Mouse (Mus musculus) limb, embryonic 10.5 days (tissue): ENCODE data around the gene Grm1. TPM values are rescaled to one million over a fixed set of nuclear protein-coding genes. Genes with fewer than 3 reads are reported as not detected.

Experiments used
- DNase-seq: peaks from one replicate; pipeline ENCODE4 v3.0.0-alpha.2; 2017; ENCODE audit warnings: low spot score
- H3K27ac ChIP-seq: fragments of 300-500 bp; sonication (generic); 2 replicates; pipeline ENCODE4 v1.5.1; 2016; ENCODE audit warnings: mild to moderate bottlenecking
- H3K27me3 ChIP-seq: fragments of 300-500 bp; sonication (generic); 2 replicates; pipeline ENCODE4 v1.6.1; 2016; ENCODE audit warnings: low read depth, mild to moderate bottlenecking; ENCODE audit not compliant: poor library complexity, severe bottlenecking
- H3K36me3 ChIP-seq: fragments of 300-500 bp; sonication (generic); 2 replicates; pipeline ENCODE4 v1.6.1; 2016; ENCODE audit warnings: mild to moderate bottlenecking, moderate library complexity
- H3K4me1 ChIP-seq: fragments of 300-500 bp; sonication (generic); 2 replicates; pipeline ENCODE4 v1.6.1; 2016
- H3K4me3 ChIP-seq: fragments of 300-500 bp; sonication (generic); 2 replicates; pipeline ENCODE4 v1.5.1; 2016; ENCODE audit warnings: mild to moderate bottlenecking, moderate library complexity
- H3K9me3 ChIP-seq: fragments of 300-500 bp; sonication (generic); replicated peaks from 2 replicates; pipeline ENCODE4 v1.6.1; 2016; ENCODE audit warnings: mild to moderate bottlenecking
- WGBS: fragments of 180-500 bp; shearing (Covaris S2); methylation state at CpG from one replicate; pipeline ENCODE4 v1.1.7; 2016; 5-methylcytosine and 5-hydroxymethylcytosine counted together
- polyA plus RNA-seq: library from polyadenylated mRNA; unstranded; fragments of >200 nt; fragmentation: Nextera tagmentation; extraction: Ambion mirVana; gene quantifications from 2 replicates; pipeline ENCODE4 v1.2.1, GENCODE M21; 2016

The Grm1 gene
- polyA plus RNA-seq, 1 experiment from 2014 or later = not detected

GRCm38 (mm10) chr10:10944003-10944402 is 138.2 kb downstream of the Grm1 start:
- Histone ChIP-seq H3K4me1 (no peaks in the 10 kb centered on the region), H3K27me3 (no peaks in the 10 kb centered on the region), H3K27ac (no peak overlapping the region), H3K4me3 (no peak overlapping the region), H3K36me3 (no peaks in the 10 kb centered on the region), H3K9me3 (no peaks in the 10 kb centered on the region)
- WGBS = 89% methylated on average over 2 of the region's 2 CpGs
- DNase-seq = no peak

DNA sequence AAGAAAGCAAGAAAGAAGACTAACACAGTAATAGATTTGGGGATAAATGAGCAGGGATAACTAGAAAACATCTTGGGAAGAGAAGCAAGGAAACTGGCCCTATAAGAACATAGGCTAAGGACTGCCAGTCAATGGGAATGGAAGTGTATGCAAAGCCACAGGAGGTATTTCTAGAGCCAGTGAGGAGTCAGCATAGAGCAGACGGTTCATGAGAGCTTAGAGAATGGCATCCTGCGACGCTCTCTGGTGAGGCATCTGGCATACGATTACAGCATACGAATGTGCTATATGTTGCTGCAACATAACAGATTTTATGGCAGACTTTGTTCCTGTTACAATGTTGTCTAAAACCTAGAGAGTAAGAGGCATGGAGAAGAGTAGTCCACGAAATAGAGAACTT is 139.9 kb downstream of the Grm1 start:
- no peak for DNase-seq
- Histone ChIP-seq H3K4me1 (no peaks in the 10 kb centered on the region), H3K36me3 (no peaks in the 10 kb centered on the region), H3K27ac (no peak overlapping the region), H3K27me3 (no peaks in the 10 kb centered on the region), H3K4me3 (no peak overlapping the region), H3K9me3 (no peaks in the 10 kb centered on the region)
- WGBS = 80% methylated on average over 6 of the region's 6 CpGs

DNA sequence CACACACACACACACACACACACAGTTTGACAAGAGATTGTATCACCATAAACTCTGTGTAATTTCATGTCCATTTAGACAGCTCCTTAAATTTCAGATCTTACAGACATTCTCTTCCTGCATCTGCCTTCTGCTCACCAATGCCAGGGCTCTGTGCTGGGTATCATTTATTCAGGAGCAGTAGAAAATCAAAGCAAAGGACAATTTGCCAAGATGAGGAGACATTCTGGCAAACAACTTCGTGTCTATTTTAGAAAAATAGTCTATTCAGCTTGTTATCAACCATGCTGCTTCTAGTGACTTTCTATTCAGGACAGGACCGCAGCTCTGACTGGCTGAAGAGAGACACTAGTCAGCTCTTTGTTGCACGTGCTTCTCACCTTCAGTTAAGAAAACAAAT is 146.3 kb downstream of the Grm1 start:
- Histone ChIP-seq H3K4me1 (no peaks in the 10 kb centered on the region), H3K4me3 (no peak overlapping the region), H3K9me3 (no peaks in the 10 kb centered on the region), H3K27ac (no peak overlapping the region), H3K36me3 (no peaks in the 10 kb centered on the region), H3K27me3 (no peaks in the 10 kb centered on the region)
- WGBS = 74% methylated on average over 3 of the region's 3 CpGs
- no peak for DNase-seq

DNA sequence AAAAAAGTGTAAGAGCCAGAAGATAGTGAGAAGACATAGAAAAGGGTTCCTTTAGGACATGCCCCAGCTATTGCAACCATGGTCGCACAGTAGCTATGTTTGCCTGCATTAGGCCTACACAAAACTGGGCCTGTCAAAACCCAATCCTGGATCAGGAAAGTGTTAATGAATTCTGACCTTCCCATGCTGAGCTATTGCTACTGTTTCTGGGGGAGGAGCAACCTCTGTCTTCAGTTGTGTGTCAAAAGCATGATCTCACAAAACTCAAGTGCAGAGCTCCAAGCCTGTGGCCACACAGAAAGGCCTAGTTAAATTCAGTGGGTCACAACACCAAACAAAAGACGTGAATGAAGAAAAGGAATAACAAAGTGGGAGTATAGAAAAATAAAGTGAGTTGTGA is 152.5 kb downstream of the Grm1 start:
- Histone ChIP-seq H3K27me3 (no peaks in the 10 kb centered on the region), H3K4me1 (no peaks in the 10 kb centered on the region), H3K9me3 (no peaks in the 10 kb centered on the region), H3K4me3 (no peak overlapping the region), H3K36me3 (no peaks in the 10 kb centered on the region), H3K27ac (no peak overlapping the region)
- 88% methylated on average over 2 of the region's 2 CpGs for WGBS
- no peak for DNase-seq

DNA sequence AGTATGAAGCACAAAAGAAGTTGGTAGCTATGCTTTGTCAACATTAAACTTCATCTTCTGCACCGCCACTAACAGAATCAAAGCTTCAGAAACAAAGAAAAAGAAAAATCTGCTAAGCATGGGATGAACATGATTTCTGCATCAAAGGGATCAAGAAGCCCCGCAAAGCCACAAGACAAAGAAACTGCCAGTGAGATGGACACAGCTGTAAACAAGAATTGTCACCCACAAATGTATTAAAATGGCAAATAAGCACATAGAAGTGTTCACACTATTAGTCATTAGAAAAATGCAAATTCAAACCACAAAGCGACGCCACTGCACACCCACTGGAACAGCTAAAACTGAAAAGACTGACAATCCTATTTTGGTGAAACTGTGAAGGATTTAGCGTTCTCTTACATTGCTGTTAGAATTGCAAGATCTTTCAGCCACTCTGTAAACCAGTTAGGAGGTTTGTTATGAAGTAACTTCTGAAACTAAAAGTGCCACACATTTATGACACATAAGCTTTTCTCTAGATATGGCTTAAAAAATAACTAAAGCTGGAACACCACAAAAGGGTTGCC is 153.3 kb downstream of the Grm1 start:
- WGBS = 85% methylated on average over 5 of the region's 5 CpGs
- no peaks in the 10 kb centered on the region for H3K27me3 ChIP-seq
- H3K4me1 ChIP-seq = no peaks in the 10 kb centered on the region
- H3K9me3 ChIP-seq = no peaks in the 10 kb centered on the region
- H3K4me3 ChIP-seq = no peak overlapping the region
- H3K27ac ChIP-seq = no peak overlapping the region
- no peaks in the 10 kb centered on the region for H3K36me3 ChIP-seq
- DNase-seq = no peak

DNA sequence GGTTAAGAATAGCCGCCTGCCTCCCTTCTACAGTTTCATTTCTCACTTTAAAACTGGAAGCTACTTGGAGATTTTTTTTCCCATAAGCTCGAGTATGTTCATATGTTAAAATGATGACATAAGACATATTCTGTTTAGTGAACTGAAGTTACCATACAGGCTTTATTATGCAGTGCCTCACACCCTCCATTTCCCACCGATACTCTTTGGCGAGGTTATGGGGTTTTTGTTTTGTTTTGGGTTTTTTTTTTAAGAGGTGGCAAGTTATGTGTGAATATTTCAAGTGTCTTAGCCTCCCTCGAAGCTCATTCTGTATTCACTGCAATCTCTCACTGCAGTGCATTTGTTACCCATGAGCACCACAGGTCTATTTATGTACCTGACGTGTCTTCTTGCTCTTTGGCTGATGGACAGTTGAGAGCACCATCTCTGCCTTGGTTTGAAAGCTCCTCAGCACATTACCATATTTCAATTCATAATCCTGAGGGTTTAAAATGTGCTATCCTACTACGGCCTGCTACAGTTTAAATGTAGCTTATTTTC is 164.2 kb downstream of the Grm1 start:
- no peaks in the 10 kb centered on the region for H3K36me3 ChIP-seq
- no peaks in the 10 kb centered on the region for H3K4me1 ChIP-seq
- DNase-seq = no peak
- H3K27me3 ChIP-seq = no peaks in the 10 kb centered on the region
- no peak overlapping the region for H3K27ac ChIP-seq
- H3K9me3 ChIP-seq = no peaks in the 10 kb centered on the region
- no peak overlapping the region for H3K4me3 ChIP-seq
- WGBS = 85% methylated on average over 7 of the region's 7 CpGs

DNA sequence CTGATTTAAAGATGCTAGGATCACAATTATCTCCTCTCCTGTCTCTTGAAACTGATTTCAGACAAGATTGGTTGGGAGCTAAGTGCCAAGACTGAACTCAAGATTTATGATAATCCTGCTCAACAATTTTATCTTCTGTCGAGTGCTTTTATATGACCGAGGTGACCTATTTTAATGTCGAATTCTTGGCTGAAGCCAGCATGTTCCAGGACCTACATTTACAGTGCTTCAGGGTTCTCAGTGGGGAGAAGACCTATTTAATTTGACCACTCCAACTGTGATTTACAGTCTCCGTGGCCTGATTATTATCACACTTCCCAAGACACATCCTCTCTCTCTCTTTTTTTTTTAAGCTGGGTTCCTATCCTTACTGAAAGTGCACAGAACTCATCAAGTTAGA is 168.5 kb downstream of the Grm1 start:
- WGBS = 86% methylated on average over 4 of the region's 4 CpGs
- no peak for DNase-seq

DNA sequence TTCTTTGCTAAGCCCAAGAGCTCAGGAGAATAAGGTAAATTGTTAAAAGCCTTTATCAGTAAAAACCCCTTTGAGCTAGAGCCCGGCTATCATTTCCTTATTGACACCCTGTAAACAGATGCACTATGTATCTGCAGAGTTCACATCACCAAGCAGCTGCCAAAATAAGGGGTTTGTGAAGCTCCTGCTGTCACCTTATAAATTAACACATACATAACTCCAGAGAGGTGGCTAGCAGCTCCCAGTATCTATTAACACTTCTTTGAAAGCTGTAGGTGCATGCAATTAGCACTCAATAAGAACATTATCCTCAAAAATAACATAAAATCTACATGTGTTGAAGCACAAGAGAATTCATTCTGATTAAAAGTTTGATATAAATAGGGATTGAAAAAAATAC is 191.9 kb downstream of the Grm1 start:
- H3K27me3 ChIP-seq = no peaks in the 10 kb centered on the region
- no peaks in the 10 kb centered on the region for H3K9me3 ChIP-seq
- no peaks in the 10 kb centered on the region for H3K36me3 ChIP-seq
- WGBS = 44% methylated on average over 1 of the region's 1 CpGs
- DNase-seq = no peak
- no peak overlapping the region for H3K4me3 ChIP-seq
- no peak overlapping the region for H3K27ac ChIP-seq
- peaks cover 1% of the 10 kb centered on the region; the same call in 1 of the 2 replicates for H3K4me1 ChIP-seq

More for the DNA sequence above, 168.5 kb downstream of the Grm1 start:
- no peaks in the 10 kb centered on the region for H3K9me3 ChIP-seq
- no peaks in the 10 kb centered on the region for H3K36me3 ChIP-seq
- H3K4me3 ChIP-seq = no peak overlapping the region
- no peaks in the 10 kb centered on the region for H3K27me3 ChIP-seq
- H3K27ac ChIP-seq = no peak overlapping the region
- H3K4me1 ChIP-seq = no peaks in the 10 kb centered on the region

DNA sequence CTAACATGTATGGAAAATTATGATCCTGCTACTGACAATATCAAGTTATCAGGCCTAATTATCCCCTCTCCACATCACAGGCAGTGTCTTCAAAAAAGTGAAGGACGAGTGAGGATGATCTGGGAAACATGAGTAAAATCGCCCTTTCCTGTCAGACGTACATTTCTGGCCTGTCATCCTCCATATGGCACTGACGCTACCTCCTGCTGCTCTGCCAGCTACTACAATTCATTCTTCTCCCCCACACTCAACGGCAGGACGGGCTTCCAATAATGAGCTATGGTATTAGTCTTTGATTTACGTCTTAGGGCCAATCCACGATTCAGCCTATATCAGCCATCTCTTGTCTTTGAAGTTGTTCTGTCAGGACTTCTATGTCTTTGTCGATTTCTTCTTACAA is 193.6 kb downstream of the Grm1 start:
- no peak for DNase-seq
- no peak overlapping the region for H3K27ac ChIP-seq
- H3K36me3 ChIP-seq = no peaks in the 10 kb centered on the region
- no peaks in the 10 kb centered on the region for H3K27me3 ChIP-seq
- no peaks in the 10 kb centered on the region for H3K9me3 ChIP-seq
- peaks cover 6% of the 10 kb centered on the region; the same call in 1 of the 2 replicates for H3K4me1 ChIP-seq
- 48% methylated on average over 9 of the region's 9 CpGs for WGBS
- H3K4me3 ChIP-seq = no peak overlapping the region

GRCm38 (mm10) chr10:10884992-10885391 is 197.2 kb downstream of the Grm1 start:
- no peaks in the 10 kb centered on the region for H3K36me3 ChIP-seq
- no peaks in the 10 kb centered on the region for H3K9me3 ChIP-seq
- H3K27me3 ChIP-seq = no peaks in the 10 kb centered on the region
- H3K4me1 ChIP-seq = peaks cover 6% of the 10 kb centered on the region; the same call in 1 of the 2 replicates
- no peak overlapping the region for H3K4me3 ChIP-seq
- H3K27ac ChIP-seq = no peak overlapping the region
- WGBS = 26% methylated on average over 2 of the region's 2 CpGs
- DNase-seq = no peak

DNA sequence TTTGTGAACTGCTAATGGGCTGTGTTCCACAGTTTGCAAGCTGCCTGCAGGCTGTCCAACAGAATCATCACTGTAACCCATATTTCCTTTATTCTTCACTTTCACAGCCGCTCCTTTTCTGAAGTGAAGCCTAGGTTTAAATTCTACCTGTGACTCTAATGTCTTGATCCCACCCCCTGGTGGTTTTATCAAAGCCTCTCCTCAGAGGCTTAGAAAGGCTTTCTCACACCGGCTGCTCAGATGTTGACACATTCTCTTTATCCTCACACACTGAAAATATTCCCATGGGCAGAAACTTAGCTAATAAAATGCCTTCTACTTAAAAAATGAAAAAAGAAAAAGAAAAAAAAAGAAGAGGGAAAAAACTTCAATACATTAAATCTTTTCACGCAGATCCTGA is 210.0 kb downstream of the Grm1 start:
- Histone ChIP-seq H3K27ac (no peak overlapping the region), H3K27me3 (no peaks in the 10 kb centered on the region), H3K36me3 (no peaks in the 10 kb centered on the region), H3K4me1 (no peaks in the 10 kb centered on the region), H3K9me3 (no peaks in the 10 kb centered on the region), H3K4me3 (no peak overlapping the region)
- WGBS = 49% methylated on average over 3 of the region's 3 CpGs
- no peak for DNase-seq

DNA sequence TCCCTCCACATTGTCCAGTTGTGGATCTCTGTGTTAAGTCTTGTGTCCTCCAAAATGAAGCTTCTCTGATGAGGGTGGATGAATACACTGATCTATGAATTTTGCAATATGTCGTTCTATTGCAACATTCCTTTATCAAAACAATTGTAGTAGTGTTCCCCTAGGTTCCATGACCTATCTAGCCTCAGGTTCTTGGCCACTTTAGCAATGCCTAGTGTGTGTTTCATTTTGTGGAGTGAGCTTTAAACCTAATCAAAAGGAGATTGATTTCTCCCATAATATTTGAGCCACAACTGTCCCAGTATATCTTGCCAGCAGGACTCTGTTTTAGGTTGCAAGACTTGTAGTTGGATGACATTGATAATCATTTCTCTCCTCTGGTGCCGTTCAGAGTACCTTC is 211.9 kb downstream of the Grm1 start:
- DNase-seq = no peak
- Histone ChIP-seq H3K27ac (no peak overlapping the region), H3K36me3 (no peaks in the 10 kb centered on the region), H3K27me3 (no peaks in the 10 kb centered on the region), H3K4me1 (no peaks in the 10 kb centered on the region), H3K9me3 (no peaks in the 10 kb centered on the region), H3K4me3 (no peak overlapping the region)
- WGBS = 85% methylated on average over 2 of the region's 2 CpGs

- H3K27me3 ChIP-seq = no peaks in the 10 kb centered on the region
- H3K9me3 ChIP-seq = no peaks in the 10 kb centered on the region
- H3K36me3 ChIP-seq = no peaks in the 10 kb centered on the region
- H3K27ac ChIP-seq = no peak overlapping the region
- no peak overlapping the region for H3K4me3 ChIP-seq
- H3K4me1 ChIP-seq = no peaks in the 10 kb centered on the region
- DNase-seq = no peak
- WGBS = 94% methylated on average over 2 of the region's 2 CpGs
Observed at GRCm38 (mm10) chr10:10866278-10866677, 215.9 kb downstream of the Grm1 start.

- Histone ChIP-seq H3K9me3 (no peaks in the 10 kb centered on the region), H3K4me3 (no peak overlapping the region), H3K27ac (no peak overlapping the region), H3K27me3 (no peaks in the 10 kb centered on the region), H3K36me3 (no peaks in the 10 kb centered on the region), H3K4me1 (no peaks in the 10 kb centered on the region)
- no peak for DNase-seq
- 74% methylated on average over 5 of the region's 5 CpGs for WGBS
Observed at GRCm38 (mm10) chr10:10864759-10865158, 217.4 kb downstream of the Grm1 start.
